Mouse (Mus musculus) natural killer cell, adult 2 months (primary cell): ENCODE measurements around the gene Gnpat.

Experiments
- DNase-seq, 2 experiments: peaks; one replicate each; pipeline ENCODE4 v3.0.0; 2022; ENCODE audit warnings: low spot score in 2 of 2

The Gnpat gene

DNA sequence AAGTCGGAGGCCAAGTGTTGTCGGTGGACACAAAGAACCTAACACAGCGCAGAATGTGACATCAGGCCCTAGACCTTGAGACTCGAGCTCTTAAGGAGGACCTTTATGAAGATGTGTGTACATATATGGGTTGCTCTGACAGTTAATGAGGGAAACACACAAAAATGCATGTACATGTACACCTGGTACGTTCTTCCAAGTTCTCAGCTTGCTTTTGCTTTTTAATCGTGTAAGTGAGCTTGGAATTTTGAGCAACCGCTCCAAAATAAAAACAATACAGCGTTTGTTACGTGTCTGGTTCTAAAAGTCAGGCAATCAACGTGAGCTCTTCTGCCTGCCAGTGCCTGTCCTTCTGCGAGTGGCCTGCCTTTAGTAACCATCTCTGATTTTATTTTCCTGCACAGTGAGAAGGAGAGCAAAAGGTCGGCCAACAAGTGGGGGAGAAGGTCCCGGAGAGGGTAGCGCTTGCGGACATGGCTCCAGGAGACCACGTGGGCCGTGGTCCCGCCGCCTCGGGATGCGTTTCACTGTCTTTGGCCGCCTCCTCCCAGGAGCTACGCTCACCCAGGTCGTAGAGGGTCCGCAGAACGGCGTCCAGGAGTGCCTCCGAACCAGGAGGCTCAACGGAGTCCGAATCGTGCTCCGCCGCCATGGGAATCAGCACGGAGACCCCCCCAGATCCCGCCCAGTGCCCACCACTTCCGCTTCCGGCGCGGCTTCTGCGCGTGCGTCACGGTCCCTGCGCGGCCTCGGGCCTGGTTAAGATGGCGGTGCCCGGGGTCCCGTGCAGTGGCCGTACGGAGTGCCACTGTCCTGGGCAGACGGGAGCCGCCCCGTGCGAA, at the start of gene Gnpat, which contains the start of gene 2810004N23Rik:
TSS of gene Gnpat (plus strand) at position 713 of the 842 bp plus-strand sequence.
TSS of gene 2810004N23Rik (minus strand) at position 800 of the 842 bp plus-strand sequence.
- DNase-seq, result peak; percentile 91 to 92

DNA sequence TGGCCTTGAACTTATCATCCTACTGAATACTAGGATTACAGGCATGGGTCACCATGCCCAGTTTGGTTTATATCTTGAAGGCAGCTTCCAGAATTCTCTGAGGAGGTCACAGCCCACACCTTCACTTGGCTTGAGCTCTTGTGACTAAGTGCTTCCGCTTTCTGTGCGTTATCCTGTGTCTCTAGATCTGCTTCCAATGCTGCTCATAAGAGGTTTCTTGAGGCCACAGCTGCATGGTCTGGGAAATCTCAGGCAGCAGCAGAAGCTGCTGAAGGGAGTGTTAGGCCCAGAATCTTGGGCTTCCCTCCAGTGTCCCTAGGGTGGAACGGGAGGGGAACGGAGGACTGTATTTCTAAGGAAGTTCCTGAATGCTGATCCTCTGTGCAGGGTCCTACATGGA, 49.5 kb upstream of the Gnpat start:
- DNase-seq, result no peak

DNA sequence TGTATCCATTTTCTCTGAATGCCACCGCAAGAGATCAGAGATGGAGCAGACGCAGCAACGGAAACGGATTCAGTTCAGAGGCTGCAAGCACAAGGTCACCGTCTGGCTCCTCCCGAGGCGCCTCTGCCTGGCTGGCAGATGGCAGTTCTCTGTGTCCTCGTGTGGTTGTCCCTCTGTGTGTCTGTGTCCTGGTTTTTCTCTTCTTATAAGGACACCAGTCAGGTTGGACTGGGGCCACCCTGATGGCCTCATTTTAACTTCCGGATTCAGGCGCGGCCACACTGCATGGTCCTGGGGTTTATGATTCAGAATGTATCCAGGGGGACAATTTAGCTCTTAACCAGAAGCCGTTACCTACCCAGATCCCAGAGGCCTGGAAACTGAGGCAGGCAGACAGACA, 47.0 kb upstream of the Gnpat start:
- no peak for DNase-seq

DNA sequence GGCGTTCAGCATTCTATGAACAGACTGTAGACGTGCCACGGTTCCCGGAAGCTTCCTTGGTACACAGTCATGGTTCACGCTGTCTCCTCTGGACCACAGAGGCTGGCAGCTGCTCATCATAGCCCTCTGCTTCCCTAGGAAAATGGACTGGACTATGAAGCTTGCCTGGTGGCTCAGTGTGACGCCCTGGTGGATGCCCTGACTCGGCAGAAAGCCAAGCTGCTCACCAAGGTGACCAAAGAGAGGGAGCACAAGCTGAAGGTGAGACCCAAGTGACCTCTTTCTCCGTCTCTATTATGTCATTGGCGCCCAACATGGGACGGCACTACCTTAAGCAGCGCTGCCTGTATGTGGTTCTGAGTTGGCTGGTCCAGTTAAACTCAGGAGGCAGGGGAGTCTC, 46.0 kb upstream of the Gnpat start:
- DNase-seq, result no peak

DNA sequence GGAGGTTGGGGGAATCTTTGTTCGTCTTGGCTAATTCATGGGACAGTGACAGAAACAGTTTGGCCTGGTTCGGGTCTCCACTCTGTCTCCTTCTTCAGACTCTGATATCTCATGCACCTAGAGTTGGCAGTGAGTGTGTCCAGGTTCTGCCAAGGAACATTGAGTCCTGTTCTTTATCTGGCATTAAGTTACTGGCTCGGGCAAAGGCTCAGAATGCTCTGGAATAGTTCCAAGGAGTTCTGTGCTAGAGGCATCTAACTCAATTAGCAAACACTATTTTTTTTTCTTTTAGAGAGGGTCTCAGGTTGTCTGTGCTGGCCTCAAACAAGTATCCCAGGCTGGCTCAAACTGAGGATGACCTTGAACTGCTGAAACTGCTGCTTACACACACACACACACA, 45.5 kb upstream of the Gnpat start:
- DNase-seq, result no peak

DNA sequence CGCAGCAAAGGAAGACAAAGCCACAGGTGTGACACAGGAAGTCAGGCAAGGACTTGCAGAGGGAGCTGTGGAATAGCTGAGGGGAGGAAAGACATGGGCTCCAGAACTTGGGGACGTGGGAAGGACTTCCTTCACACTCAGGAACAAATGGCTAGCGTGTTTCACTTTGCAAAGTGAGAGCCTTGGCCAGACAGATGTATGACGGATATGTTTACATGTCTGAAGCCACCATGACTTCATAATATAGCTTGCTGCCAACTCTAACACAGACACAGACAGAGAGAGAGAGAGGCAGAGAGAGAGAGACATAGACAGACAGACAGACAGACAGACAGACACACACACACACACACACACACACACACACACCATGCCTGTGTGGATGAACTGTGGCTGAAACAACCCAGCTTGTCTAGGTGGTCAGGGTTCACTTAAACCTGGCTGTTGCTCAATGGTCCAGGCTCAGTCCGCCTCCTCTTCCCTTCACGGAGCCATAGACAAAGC, 43.2 kb upstream of the Gnpat start:
- no peak for DNase-seq

DNA sequence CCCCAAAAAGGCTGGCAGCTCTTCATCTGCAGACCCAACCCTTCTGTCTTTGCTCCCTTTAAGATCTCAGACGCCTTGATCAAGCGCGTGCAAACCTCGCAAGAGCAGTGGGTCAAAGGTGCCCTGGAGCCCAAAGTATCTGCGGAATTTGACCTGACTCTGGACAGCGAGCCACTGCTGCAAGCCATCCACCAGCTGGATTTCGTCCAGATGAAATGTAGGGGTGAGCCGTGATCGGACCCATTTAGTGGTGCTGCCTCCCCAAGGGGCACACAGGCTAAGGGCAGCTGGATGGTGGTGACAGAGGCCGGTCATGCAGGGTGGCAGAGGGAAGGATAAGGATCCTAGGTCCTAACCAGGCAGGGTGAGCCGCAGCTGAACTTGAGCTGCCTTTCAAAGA, 42.7 kb upstream of the Gnpat start:
- no peak for DNase-seq

DNA sequence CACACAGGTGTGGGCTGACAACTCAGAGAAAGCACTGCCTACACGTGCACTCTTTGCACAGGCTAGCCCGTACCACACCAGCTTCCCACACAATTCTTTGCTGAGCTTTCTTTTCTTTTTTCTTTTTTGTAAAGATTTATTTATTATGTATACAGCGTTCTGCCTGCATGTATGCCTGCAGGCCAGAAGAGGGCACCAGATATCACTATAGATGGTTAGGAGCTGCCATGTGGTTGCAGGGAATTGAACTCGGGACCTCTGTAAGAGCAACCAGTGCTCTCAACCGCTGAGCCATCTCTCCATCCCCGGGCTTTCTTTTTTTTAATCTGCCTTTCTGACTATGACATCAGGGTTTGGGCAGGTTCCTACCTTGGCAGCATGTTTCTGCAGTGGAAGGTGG, 39.3 kb upstream of the Gnpat start:
- no peak for DNase-seq

DNA sequence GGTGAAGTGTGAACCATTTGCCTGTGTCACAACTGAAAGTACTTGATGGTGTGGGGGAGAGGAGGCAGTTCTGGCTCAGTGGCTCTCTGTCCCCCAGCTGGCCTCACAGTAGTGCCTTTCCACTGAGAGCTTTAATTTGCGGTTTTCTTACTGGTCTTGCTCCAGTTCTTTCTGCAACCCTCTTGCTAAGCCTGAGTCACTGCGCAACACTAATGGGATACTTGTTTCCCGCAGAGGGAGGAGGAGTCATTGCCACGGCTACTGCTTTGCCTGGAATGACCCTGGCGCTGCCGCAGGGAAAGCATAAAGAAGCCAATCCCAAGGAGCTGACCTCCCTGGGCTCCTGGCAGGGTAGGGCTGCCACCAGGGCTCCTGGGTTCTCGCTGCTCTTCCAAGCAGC, 36.2 kb upstream of the Gnpat start:
- no peak for DNase-seq

DNA sequence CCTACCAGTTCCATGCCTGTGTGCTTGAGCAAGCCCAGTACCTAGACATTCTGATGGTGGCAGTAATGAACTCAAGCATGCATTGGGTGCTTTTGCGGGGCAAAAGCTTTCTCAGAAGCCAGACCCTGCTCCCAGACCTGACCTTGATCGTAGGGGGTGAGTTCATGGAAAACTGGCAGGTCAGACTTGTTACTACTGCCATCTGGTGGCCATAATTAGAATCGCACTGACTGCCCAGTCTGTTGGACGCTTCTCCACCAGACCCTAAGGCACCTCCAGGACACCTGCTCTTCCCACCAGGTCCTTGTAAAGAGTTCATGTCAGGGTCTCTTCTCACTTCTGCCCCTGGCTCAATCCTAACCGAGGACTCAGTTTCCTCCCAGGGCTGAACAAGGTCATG, 35.4 kb upstream of the Gnpat start:
- peak; percentile 30 to 34 for DNase-seq

DNA sequence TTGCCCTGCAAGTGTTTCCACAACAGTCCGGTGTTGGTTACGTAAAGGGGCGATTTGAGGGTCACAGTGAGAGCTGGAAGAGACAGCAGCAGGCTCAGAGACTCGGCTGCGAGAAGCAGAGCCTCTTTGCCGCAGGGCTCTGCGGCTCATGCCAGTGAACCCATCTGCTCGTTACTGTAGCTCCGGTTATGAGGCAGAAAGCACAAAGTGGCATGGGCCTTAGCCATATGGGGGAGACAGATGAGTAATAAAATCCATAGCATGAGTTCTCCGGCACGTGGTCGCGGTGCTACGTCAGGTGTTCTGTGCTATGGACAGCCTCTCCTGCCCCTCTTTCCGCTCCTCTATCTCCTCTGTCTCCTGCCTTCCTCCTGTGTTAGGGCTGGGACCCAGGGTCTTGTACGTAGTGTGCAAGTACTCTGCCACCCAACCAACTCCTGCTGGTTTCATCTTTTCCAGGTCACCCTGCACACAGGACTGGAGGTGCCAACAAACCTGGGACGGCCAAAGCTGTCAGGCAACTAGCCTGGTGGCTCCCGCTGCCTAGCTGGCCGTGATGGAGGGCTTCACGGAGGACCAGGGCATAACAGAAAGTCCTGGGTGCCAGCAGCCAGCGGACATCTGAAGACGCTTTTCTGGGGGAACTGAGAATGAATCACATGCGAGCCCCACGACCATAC, 34.1 kb upstream of the Gnpat start:
- DNase-seq, result no peak

DNA sequence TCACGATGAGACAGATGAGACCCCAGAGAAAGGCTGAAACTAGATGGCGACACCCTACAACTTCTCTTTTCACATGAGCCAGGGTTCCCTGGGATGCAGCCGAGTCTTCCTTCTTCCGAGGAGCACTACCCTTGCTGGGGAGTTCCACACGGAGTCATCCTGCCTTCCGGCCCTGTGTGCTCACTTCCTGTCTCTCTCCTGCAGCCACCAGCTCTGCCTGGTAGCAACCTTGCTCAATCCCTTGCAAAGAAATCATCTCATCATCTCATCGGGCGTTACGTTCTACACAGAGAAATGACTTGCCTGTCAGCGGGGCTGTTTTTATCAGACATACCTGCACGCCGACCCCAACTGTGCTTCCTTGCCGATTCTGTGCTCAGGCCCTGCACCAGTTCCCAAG, 32.8 kb upstream of the Gnpat start:
- DNase-seq, result no peak

DNA sequence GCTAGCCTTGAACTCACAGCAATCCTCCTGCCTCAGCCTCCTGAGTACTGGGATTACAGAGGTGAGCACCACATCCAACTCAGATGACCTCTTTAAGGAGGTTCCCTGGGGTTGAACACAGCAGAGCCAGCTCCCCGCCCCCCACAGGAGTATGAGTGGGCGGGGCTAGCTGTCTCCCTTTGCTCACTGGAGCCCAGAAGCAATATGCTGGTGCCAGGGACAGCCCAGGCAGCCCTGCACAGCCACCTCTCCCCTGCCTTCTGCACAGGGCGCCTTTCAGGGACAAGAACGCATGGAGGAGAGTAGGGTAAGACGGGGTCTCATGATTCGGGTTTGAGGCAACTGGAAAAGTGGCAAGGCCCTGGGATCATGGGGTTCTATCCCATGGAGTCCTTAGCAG, 31.3 kb upstream of the Gnpat start:
- no peak for DNase-seq

DNA sequence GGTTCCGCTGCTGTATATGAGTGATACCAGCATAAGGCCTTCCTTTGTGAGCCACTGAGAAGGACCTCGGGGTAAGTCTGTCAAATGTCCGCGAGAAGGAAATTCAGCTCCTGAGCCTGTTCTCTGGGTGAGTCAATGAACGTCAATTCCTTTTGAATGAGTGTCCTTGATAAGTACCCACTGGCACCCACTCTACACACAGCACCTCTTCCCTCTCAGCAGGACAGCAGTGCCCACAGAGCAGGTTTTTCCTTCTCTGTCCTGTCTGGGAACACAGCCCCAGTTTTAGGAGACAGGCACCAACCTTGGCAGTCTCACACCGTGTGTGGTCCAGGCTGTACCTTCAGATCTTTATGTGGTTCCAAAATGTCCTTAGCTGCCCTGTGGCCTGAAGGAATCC, 30.9 kb upstream of the Gnpat start:
- no peak for DNase-seq

DNA sequence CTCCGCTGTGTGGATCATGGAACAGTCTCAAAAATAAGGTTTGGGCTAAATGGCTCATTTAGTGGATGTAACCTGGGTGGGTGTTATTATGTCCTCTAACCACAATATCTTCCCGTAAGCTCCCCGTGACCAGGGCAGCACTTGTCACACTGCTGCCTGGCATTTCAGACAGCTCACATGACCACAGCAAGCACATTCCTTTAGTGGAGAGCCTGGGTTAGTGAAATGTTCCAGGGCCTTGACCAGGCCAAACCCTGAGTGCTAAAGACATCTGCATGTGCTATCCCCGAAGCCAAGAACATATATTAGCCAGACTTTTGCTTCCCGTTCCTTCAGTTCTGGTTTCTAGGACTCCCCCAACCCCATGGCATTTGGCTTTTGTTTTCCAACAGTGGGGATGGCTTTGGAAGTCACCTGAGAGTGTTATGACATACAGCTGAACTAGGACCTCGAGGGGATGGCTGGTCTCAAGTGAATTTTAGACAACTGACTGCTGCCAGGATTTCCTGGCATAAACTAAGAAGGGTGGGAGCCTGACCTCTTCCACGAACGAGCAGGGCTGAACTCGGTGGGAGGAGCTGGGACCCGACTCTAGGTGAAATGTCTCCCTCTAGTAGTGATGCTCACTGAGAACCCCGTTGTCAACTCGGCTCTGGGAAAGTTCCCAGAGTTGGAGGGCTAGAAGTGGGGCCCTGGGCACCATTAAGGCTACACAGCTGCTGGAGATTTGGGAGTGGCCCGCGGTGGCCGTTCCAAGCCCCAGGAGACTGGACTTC, 29.2 kb upstream of the Gnpat start:
- DNase-seq, result no peak

DNA sequence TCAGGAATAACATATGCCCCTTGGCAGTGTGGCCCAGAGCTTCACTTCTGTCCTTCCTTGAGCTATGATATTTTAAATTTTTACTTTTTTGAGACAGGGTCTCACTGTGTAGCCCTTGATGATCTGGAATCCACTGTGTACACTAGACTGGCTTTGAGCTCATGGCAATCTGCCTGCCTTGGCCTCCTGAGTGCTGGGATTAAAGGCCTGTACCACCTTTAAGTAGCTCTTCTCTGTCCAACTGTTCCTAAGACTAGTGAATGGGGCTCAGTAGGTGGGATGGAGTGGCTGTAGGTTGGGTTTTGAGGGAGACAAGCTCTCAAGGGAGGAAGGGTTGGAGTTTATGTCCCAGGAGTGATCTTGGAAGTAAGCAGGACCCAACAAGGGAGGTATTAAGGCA, 27.0 kb upstream of the Gnpat start:
- DNase-seq, result no peak

DNA sequence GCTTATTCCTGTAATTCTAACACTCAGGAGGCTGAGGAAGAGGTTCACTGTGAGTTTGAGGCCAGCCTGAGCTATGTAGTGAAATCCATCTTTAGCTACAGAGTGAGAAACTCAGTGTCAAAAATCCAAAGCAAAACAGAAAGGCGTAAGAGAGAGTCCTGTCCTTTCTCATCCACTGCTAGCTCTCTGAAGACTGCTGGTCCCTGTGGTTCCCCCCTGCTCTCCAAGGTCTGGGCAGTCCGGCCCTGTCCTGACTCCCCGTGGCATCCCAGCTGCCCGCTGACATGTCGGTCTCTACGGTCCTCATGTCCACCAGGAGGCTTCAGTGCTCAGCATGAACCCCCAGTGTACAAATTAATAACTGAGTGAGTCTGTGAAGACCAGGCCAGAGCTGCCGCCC, 26.6 kb upstream of the Gnpat start:
- DNase-seq, result no peak

DNA sequence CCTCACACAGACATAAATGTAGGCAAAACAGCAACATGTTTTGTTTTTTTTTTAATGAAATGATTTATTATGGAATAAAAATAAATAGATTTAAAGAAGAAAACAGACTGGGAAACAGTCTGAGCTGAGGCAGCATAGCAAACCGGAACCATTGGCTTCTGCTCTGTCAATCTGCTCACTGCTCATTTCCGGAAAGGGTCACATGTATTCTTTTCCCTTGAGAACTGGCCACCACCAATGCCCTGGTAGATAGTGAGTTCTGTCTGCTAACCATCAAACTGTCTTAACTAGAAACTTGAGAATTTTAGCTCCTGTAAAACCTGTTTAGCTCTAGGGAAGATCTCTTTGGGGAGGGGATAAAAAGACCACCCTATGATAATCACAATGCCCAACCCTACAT, 25.9 kb upstream of the Gnpat start:
- no peak for DNase-seq

DNA sequence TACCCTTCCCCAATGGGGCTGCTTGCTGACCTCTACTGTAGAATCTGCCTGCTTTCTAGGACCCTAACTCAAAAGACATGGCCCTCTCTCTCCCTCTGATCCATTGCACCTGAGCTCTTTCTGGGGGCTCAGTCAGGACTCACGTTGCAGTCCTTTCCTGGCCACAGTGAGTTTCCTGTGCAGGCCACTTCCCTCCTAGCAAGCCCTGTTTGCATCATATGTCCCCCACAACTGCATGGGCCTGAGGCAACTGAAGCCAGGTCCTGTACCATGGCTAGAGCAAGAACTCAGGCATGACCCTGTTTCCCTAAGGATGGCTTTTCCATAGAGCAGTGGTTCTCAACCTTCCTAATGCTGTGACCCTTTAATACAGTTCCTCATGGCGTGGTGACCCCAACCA, 24.9 kb upstream of the Gnpat start:
- DNase-seq, result no peak

DNA sequence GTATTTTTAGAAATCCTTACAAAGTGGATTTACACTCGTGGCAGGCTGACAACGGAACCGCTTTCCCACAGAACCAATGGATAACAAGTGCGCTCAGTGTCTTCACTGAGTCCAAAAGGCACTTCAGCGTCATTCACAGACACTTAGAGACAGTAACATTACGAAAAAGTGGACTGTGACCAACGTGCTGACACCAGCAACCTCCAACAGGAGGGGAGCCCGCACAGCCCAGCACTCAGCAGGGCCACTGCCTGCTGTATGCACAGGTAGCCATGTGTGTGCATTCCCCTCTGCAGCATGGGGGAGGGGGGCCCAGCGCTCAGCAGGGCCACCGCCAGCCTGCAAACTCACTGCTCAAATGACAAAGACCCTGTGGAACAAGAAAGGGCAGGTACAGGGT, 23.5 kb upstream of the Gnpat start:
- no peak for DNase-seq

DNA sequence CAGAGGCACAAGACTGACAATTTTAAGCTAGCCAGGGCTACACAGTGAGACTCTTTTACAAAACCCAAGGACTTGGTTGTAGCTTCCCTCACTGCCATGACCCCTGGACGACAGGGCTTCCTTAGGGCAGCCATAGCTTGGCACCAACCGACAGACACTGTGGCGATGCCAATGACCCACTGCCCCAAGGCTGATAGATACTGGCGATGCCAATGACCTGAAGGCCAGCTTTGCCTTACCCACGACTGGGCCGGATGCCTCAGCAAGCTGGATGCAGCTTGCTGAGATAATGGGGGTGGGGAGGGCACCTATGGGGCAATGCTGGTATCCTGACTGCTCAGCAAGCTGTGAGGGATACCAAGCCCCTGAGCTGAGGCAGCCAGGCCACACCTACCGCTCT, 21.9 kb upstream of the Gnpat start:
- no peak for DNase-seq

DNA sequence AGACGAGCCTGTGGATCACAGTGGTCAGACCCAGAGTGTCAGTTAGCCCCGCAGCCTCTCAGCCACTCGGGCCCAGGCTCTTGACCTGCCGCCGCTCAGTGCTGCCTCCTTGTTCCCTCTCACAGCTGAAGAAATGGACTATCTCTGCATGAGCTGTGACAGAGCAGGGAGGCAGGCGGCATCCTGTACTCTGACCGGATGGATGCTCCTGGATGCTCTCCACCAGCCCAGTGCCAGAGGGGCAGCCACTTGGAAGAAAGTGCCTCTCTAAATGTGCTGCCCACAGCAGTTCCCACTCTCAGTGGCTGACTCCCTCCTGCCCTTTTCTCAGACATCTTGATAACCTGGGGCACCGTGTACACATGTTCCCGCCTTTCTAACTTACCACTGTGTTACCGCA, 21.1 kb upstream of the Gnpat start:
- no peak for DNase-seq
